Mouse (Mus musculus): ENCODE results near the gene Per1.

DNA sequence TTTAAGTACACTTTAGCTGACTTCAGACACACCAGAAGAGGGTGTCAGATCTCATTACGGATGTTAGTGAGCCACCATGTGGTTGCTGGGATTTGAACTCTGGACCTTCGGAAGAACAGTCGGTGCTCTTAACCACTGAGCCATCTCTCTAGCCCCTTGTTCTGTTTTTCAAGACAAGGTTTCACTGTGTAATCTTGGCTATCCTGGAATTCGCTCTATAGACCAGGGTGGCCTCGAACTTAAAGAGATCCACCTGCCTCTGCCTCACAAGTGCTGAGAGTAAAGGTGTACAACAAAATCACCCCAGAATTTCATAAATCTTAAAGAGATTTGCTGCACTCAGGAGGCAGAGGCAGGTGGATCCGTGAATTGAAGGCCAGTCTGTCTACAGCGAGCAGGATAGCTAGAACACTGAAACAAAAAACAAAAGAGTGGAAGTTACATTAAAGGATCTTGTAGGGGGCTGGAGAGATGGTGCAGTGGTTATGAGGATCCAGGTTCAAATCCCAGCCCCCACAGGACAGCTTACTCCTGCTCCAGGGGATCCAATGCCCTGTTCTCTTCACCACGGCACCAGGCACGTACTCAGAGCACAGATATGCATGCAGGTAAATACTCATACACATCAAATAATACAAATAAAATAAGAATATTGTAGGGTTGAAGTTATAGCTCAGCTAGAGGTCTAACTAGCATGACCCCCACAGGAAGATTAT lies 19.1 kb upstream of the Per1 start:
- TF ChIP-seq POLR2A (IDR thresholded peaks at IDR 0.05; ENCODE audit: borderline replicate concordance, extremely low read depth, insufficient read depth, insufficient read length, poor library complexity, severe bottlenecking) (no peak), CTCF (IDR thresholded peaks at IDR 0.05; ENCODE audit: borderline replicate concordance, extremely low read depth, insufficient read depth, insufficient read length) (no peak)

Data from brain, embryonic 14.5 days (tissue).